Mouse (Mus musculus) hematopoietic multipotent progenitor cell, adult 10-12 weeks (in vitro differentiated cells): ENCODE measurements around the gene B3gnt6. TPM values are rescaled to one million over a fixed set of nuclear protein-coding genes. Genes with fewer than 3 reads are reported as not detected.

Source experiments
- polyA plus RNA-seq: library from polyadenylated mRNA; stranded (reverse); fragments of >175 nt; gene quantifications from 2 replicates; pipeline ENCODE4 v1.2.3, GENCODE M21; 2012; ENCODE audit warnings: low replicate concordance

B3gnt6 gene
- 0.08 TPM in 1 of 2 replicates, not detected in the other for polyA plus RNA-seq

DNA sequence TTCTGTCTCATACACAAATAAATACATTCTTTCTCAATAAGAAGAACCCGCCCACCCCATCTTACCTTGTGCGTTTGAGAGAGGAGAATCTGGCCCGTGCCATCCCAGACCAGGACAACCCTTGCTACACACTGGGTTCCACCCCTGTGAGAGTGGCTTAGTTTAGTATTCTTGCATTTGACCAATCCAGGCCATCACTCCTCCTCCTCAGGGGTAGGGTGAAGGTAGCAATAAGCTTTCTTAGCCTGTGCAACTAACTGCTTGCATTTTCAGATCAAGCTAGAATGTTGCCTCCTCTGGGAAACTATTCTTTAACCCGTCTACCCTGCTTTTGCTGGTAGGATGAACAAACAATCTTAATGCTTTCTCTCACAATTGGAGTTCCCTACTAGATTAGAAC, at the start of gene B3gnt6:
Gene B3gnt6 (minus strand): TSS at position 101 of the 400 bp plus-strand sequence.

DNA sequence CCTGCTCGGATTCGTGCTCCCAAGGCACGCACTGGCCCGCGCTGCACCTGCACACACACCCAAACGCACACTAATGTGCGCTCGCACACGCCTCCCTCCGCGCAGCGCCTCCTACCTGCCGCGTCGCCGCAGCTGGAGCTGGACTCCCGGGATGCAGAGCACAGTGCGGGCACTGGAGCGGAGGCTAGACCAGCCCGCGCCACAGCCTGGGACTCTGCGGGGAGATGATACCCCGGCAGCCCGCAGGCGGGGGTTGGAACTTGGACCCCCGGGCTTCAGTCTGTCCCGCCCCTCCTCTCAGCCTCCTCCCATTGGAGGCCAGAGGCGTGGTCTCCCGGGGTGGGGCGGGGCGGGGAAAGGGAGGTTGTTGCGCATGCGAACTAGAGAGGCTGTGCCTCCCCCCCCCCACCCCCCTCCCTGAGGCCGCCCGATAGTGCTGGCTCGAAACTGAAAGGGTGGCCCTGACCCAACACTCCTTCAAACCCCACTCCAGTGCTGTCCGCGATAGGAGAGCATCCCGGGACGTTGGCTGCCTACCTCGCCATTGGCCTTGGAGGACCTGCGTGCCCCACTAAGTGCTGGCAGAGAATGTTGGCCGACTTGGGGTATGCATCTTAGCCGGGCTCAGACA, 21.2 kb downstream of the B3gnt6 start, which contains the start of gene Capn5:
Gene Capn5 (minus strand): TSS at position 346 of the 631 bp plus-strand sequence.

DNA sequence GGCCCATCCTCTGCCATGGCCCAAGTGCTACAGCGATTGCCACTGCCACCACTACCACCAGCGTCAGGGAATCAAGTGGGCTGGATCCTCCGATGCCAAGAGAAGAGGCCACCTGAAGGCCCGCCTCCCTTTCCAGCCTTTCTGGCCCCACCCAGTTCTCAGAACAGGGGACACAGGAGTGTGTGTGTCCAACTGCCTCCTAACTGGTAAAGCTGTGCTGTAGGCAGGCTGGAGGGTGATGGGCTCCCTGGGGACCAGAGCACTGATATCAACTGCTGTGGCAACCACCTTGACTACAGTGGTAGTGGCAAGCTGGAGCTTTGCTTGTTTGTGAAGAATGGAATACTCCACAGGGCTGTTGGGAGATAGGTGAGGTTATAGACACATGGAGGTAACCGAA, 53.9 kb downstream of the B3gnt6 start, which contains the start of gene Omp:
Gene Omp (minus strand): TSS at position 101 of the 400 bp plus-strand sequence.

Other genes starting within 250 kb of the B3gnt6 start
- gene Myo7a, start 80.0 kb downstream of the B3gnt6 start, polyA plus RNA-seq: 4.7 and 9.2 TPM in 2 replicates
- gene Omp, start 54.0 kb downstream of the B3gnt6 start, polyA plus RNA-seq: 0.10 and 0.29 TPM in 2 replicates
- 7.3 and 14.3 TPM in 2 replicates for gene Capn5, start 21.2 kb downstream of the B3gnt6 start, polyA plus RNA-seq
- gene Acer3, start 121.7 kb upstream of the B3gnt6 start, polyA plus RNA-seq: 2.6 and 10.4 TPM in 2 replicates
- gene Tsku, start 161.8 kb upstream of the B3gnt6 start, polyA plus RNA-seq: 1.6 and 2.4 TPM in 2 replicates
- gene Gucy2d, start 240.9 kb upstream of the B3gnt6 start, polyA plus RNA-seq: 0.03 TPM in 1 of 2 replicates, not detected in the other